Mouse (Mus musculus): ENCODE measurements around the gene Kalrn.

DNA sequence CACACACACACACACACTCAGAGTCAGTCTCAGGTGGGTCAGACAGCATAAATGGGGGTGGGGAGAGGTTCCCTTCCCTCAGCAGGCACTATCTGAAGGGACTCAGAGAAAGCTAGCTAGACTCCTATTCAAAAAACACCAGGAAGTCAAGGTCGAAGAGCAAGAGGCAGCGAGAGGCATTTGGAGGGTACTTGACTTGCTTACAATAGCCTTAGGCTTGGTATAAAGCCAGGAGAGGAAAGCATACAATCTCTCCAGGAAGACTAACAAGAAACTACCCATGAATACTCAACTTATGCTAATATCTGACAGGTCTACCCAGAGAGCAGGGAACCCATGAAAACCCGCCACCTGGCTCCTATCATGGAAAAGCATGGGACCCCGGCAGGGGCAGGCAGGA lies 543.0 kb downstream of the Kalrn start:
- TF ChIP-seq TAL1 (IDR thresholded peaks at IDR 0.05; ENCODE audit: low read length): no peak
- TF ChIP-seq GATA1 (IDR thresholded peaks at IDR 0.05; ENCODE audit: low read length): no peak
